Mouse (Mus musculus): Measurements from ENCODE around the gene Clip2. TPM values are rescaled to one million over a fixed set of nuclear protein-coding genes. Genes with fewer than 3 reads are reported as not detected.

Gene Clip2
- polyA plus RNA-seq, 1 experiment from 2014 or later: 14.4 TPM

DNA sequence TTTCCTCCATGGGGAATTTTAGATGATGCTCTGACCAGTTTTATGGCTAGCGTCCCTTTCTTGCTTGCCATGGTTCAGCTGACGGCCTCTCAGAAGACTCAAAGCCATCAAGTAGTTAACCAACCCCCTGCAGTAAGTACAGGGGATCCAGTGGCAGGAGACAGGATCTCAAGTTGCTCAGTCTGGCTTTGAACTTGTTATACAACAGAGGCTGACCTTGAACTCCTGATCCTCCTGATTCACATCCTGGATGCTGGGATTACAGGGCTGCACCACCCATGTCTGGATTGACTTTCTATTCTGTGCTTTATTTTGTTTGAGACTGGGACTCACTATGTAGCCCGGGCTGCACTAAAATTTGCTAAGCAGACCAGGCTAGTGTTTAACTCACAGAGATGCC is 110.2 kb downstream of the Clip2 start:
- ATAC-seq: no peak
- Histone ChIP-seq H3K4me1 (ENCODE audit: control insufficient read depth, insufficient read depth, low read depth, low read length) (peaks cover 25% of the 10 kb centered on the region), H3K27ac (ENCODE audit: low read depth, low read length) (no peak overlapping the region), H3K4me3 (ENCODE audit: low read length) (no peak overlapping the region), H3K9me3 (ENCODE audit: control insufficient read depth, low read length) (no peaks in the 10 kb centered on the region), H3K36me3 (ENCODE audit: control insufficient read depth, insufficient read depth, low read length) (no peaks in the 10 kb centered on the region), H3K27me3 (replicated peaks; ENCODE audit: control insufficient read depth, insufficient read depth, low read length) (no peaks in the 10 kb centered on the region), H3K4me2 (ENCODE audit: low read length) (no peak overlapping the region), H3K9ac (ENCODE audit: low read depth, low read length) (no peak overlapping the region)
- WGBS: 96% methylated on average over 3 of the region's 3 CpGs

DNA sequence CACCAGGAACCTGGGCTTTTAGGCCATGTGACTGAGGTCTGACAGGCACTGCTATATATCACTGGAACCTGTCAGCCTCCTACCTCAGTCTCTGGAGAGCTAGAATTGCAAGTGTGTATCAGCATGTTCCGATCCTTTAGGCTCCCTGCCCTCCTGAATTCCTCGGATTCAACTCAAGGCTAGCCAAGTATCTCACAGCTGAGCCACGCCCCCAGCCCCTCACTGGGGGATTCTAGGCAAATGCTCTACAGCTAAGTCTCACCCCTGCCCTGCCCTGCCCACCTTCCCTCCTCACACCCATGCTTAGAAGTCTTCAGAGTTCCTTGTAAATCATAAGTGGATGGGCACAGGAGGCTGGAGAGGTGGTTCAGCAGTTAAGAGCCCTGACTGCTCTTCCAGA is 111.1 kb downstream of the Clip2 start:
- H3K27ac ChIP-seq (ENCODE audit: low read depth, low read length): no peak overlapping the region
- 69% methylated on average over 3 of the region's 3 CpGs for WGBS
- no peak overlapping the region for H3K4me3 ChIP-seq (ENCODE audit: low read length)
- ATAC-seq: no peak
- H3K9me3 ChIP-seq (ENCODE audit: control insufficient read depth, low read length): no peaks in the 10 kb centered on the region
- no peak overlapping the region for H3K9ac ChIP-seq (ENCODE audit: low read depth, low read length)
- no peak overlapping the region for H3K4me2 ChIP-seq (ENCODE audit: low read length)
- no peaks in the 10 kb centered on the region for H3K36me3 ChIP-seq (ENCODE audit: control insufficient read depth, insufficient read depth, low read length)
- H3K4me1 ChIP-seq (ENCODE audit: control insufficient read depth, insufficient read depth, low read depth, low read length): peaks cover 35% of the 10 kb centered on the region
- no peaks in the 10 kb centered on the region for H3K27me3 ChIP-seq (replicated peaks; ENCODE audit: control insufficient read depth, insufficient read depth, low read length)

DNA sequence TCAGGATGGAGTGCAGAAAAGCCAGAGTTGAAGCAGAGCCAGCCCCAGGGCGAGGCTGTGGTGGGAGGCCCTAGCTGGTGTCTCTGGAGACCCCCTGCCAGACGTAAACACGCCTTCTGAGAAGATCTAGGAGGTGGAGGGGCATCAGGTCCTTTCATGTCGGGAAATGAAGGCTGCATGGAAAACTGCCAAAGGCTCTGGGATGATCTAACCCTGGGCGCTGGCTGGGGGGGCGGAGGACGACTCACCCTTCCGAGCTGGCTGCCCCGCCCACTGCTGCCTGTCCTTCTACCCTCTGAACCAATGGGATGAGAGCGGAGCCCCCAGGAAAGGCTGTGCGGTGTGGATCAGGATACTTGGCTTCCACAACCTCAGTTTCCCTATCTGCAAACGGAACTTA is 112.1 kb downstream of the Clip2 start:
- 71% methylated on average over 12 of the region's 12 CpGs for WGBS
- Histone ChIP-seq H3K4me3 (ENCODE audit: low read length) (no peak overlapping the region), H3K9ac (ENCODE audit: low read depth, low read length) (no peak overlapping the region), H3K4me2 (ENCODE audit: low read length) (no peak overlapping the region), H3K4me1 (ENCODE audit: control insufficient read depth, insufficient read depth, low read depth, low read length) (peaks cover 37% of the 10 kb centered on the region), H3K27ac (ENCODE audit: low read depth, low read length) (no peak overlapping the region), H3K9me3 (ENCODE audit: control insufficient read depth, low read length) (no peaks in the 10 kb centered on the region), H3K36me3 (ENCODE audit: control insufficient read depth, insufficient read depth, low read length) (no peaks in the 10 kb centered on the region), H3K27me3 (replicated peaks; ENCODE audit: control insufficient read depth, insufficient read depth, low read length) (no peaks in the 10 kb centered on the region)
- no peak for ATAC-seq

DNA sequence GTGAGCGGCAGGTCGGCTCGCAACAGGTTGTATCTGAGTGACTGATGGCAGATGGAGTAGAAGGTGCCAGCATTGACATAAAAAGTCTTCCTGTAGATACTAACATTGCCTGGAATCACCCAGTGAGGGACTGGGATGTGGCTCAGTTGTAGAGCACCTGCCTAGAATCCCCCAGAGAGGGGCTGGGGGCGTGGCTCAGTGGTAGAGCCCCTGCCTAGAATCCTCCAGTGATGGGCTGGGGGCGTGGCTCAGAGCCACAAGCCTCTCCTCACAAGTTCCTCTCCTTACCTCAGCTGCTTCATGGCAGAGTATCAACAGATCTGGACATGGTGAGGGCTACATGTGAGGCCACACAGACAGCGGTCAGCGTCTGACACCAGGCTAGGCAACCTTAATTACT is 112.8 kb downstream of the Clip2 start:
- H3K4me3 ChIP-seq (ENCODE audit: low read length): no peak overlapping the region
- H3K36me3 ChIP-seq (ENCODE audit: control insufficient read depth, insufficient read depth, low read length): no peaks in the 10 kb centered on the region
- 96% methylated on average over 7 of the region's 7 CpGs for WGBS
- no peaks in the 10 kb centered on the region for H3K9me3 ChIP-seq (ENCODE audit: control insufficient read depth, low read length)
- H3K27me3 ChIP-seq (replicated peaks; ENCODE audit: control insufficient read depth, insufficient read depth, low read length): no peaks in the 10 kb centered on the region
- peaks cover 37% of the 10 kb centered on the region for H3K4me1 ChIP-seq (ENCODE audit: control insufficient read depth, insufficient read depth, low read depth, low read length)
- no peak overlapping the region for H3K27ac ChIP-seq (ENCODE audit: low read depth, low read length)
- no peak for ATAC-seq
- H3K4me2 ChIP-seq (ENCODE audit: low read length): no peak overlapping the region
- H3K9ac ChIP-seq (ENCODE audit: low read depth, low read length): no peak overlapping the region

Small RNA genes lying within 50 kb of the gene (microRNA-seq; reads per million reads assigned to microRNA genes)
- gene Gm26340: not detected
- not detected for gene Mir7228

Other genes with a start within 250 kb of the Clip2 start
- 132 and 141 TPM in 2 replicates for gene Gtf2i, start 237.7 kb downstream of the Clip2 start, polyA plus RNA-seq (2015; fragmentation: Nextera tagmentation; extraction: Ambion mirVana)
- 49.3 and 67.3 TPM in 2 replicates for gene Gtf2ird1, start 95.7 kb downstream of the Clip2 start, polyA plus RNA-seq (2015; fragmentation: Nextera tagmentation; extraction: Ambion mirVana)
- gene Syna, start 7.7 kb upstream of the Clip2 start, polyA plus RNA-seq (2015; fragmentation: Nextera tagmentation; extraction: Ambion mirVana): 0.22 and 0.45 TPM in 2 replicates
- gene Rfc2, start 28.9 kb upstream of the Clip2 start, polyA plus RNA-seq (2015; fragmentation: Nextera tagmentation; extraction: Ambion mirVana): 189 and 192 TPM in 2 replicates
- gene Lat2, start 62.6 kb upstream of the Clip2 start, polyA plus RNA-seq (2015; fragmentation: Nextera tagmentation; extraction: Ambion mirVana): 2.1 and 2.6 TPM in 2 replicates
- gene Eif4h, start 87.1 kb upstream of the Clip2 start, polyA plus RNA-seq (2015; fragmentation: Nextera tagmentation; extraction: Ambion mirVana): 332 and 340 TPM in 2 replicates
- gene Limk1, start 136.2 kb upstream of the Clip2 start, polyA plus RNA-seq (2015; fragmentation: Nextera tagmentation; extraction: Ambion mirVana): 22.0 and 22.1 TPM in 2 replicates
- gene Eln, start 194.9 kb upstream of the Clip2 start, polyA plus RNA-seq (2015; fragmentation: Nextera tagmentation; extraction: Ambion mirVana): 25.1 and 26.7 TPM in 2 replicates

Measured in hindbrain, embryonic 16.5 days (tissue).